Mouse (Mus musculus) stomach, embryonic 15.5 days (tissue): Measurements from ENCODE around the gene Foxf1. TPM values are rescaled to one million over a fixed set of nuclear protein-coding genes. Genes with fewer than 3 reads are reported as not detected.

ENCODE experiments used
- ATAC-seq: fragments of 200-750 bp; cut with Nextera tagmentation; 2 replicates; pipeline ENCODE4 v1.8.0; 2017; ENCODE audit warnings: low read depth, moderate number of reproducible peaks, moderate TSS enrichment; ENCODE audit not compliant: insufficient read depth, low FRiP score
- H3K27ac ChIP-seq: fragments of 300-500 bp; sonication (generic); 2 replicates; pipeline ENCODE4 v1.5.1; 2015; ENCODE audit warnings: mild to moderate bottlenecking, inconsistent platforms
- H3K27me3 ChIP-seq: fragments of 300-500 bp; sonication (generic); replicated peaks from 2 replicates; pipeline ENCODE4 v1.6.1; 2015; ENCODE audit warnings: inconsistent platforms
- H3K36me3 ChIP-seq: fragments of 300-500 bp; sonication (generic); 2 replicates; pipeline ENCODE4 v1.6.1; 2015; ENCODE audit warnings: inconsistent platforms
- H3K4me1 ChIP-seq: fragments of 300-500 bp; sonication (generic); 2 replicates; pipeline ENCODE4 v1.6.1; 2015; ENCODE audit warnings: inconsistent platforms
- H3K4me2 ChIP-seq: fragments of 300-500 bp; sonication (generic); 2 replicates; pipeline ENCODE4 v1.6.1; 2015; ENCODE audit warnings: mild to moderate bottlenecking, inconsistent platforms
- H3K4me3 ChIP-seq: fragments of 300-500 bp; sonication (generic); replicated peaks from 2 replicates; pipeline ENCODE4 v1.5.1; 2015; ENCODE audit warnings: inconsistent platforms
- H3K9ac ChIP-seq: fragments of 300-500 bp; sonication (generic); 2 replicates; pipeline ENCODE4 v1.6.1; 2015; ENCODE audit warnings: inconsistent platforms
- H3K9me3 ChIP-seq: fragments of 300-500 bp; sonication (generic); 2 replicates; pipeline ENCODE4 v1.6.1; 2016; ENCODE audit warnings: inconsistent platforms
- WGBS: fragments of 180-500 bp; shearing (Covaris S2); methylation state at CpG from one replicate; pipeline ENCODE4 v1.1.7; 2015; 5-methylcytosine and 5-hydroxymethylcytosine counted together
- polyA plus RNA-seq: library from polyadenylated mRNA; unstranded; fragments of >200 nt; fragmentation: Nextera tagmentation; extraction: Ambion mirVana; gene quantifications from 2 replicates; pipeline ENCODE4 v1.2.1, GENCODE M21; 2015

Foxf1 gene
- polyA plus RNA-seq, 1 experiment from 2014 or later, result 131 TPM

DNA sequence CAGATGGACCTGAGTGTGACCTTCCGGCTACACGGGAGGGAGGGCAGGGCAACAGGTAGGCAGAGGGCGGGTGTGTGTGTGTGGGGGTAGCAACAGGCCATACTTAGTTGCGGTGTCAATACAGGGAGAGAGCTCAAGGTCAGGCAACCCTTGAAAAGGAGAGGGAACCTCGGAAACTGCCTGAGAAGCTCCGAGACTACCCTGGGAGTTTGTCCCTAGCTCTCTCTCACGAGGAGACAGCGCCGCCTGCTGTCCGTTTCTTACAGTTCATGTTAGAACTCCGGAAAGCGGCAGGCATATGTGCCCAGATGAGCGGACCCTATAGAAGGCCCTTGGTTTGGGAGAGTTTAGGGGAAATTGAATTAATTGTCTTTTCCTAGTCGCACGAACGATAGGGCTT is 8.4 kb downstream of the Foxf1 start:
- H3K36me3 ChIP-seq, result peaks cover 7% of the 10 kb centered on the region; the same call in 1 of the 2 replicates

DNA sequence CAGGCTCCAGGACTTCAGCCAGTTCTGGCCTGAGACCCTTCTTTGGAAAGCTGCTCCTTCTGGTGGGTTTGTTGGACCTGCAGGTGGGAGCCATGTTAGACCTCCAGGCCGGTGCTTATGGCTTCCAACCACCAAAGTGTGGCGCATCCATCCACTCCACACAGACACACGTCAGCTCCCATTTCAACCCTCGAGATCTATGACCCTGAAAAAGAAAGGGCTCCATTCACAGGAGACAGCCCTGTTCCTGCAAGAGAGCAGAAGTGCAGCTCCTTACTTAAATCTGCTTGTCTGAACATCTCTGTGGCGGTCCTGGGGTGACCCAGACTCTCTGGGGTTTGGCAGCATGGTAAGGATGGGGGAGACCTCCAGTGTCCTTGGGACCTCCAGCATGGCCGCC is 9.3 kb downstream of the Foxf1 start:
- Histone ChIP-seq H3K4me3 (no peak overlapping the region), H3K4me1 (peaks cover 15% of the 10 kb centered on the region), H3K4me2 (no peak overlapping the region), H3K9me3 (no peaks in the 10 kb centered on the region), H3K9ac (no peak overlapping the region), H3K27ac (no peak overlapping the region), H3K36me3 (peaks cover 14% of the 10 kb centered on the region), H3K27me3 (peaks cover 37% of the 10 kb centered on the region)
- WGBS, result 63% methylated on average over 6 of the region's 6 CpGs
- no peak for ATAC-seq

More for the DNA sequence above, 8.4 kb downstream of the Foxf1 start:
- peak overlapping the region; percentile 29; the same call in 1 of the 2 replicates for H3K4me2 ChIP-seq
- no peak overlapping the region for H3K27ac ChIP-seq
- H3K4me1 ChIP-seq, result peaks cover 15% of the 10 kb centered on the region
- H3K9ac ChIP-seq, result no peak overlapping the region
- ATAC-seq, result peak; percentile 57
- 2% methylated on average over 16 of the region's 16 CpGs for WGBS
- peaks cover 37% of the 10 kb centered on the region for H3K27me3 ChIP-seq
- H3K4me3 ChIP-seq, result no peak overlapping the region
- H3K9me3 ChIP-seq, result no peaks in the 10 kb centered on the region

DNA sequence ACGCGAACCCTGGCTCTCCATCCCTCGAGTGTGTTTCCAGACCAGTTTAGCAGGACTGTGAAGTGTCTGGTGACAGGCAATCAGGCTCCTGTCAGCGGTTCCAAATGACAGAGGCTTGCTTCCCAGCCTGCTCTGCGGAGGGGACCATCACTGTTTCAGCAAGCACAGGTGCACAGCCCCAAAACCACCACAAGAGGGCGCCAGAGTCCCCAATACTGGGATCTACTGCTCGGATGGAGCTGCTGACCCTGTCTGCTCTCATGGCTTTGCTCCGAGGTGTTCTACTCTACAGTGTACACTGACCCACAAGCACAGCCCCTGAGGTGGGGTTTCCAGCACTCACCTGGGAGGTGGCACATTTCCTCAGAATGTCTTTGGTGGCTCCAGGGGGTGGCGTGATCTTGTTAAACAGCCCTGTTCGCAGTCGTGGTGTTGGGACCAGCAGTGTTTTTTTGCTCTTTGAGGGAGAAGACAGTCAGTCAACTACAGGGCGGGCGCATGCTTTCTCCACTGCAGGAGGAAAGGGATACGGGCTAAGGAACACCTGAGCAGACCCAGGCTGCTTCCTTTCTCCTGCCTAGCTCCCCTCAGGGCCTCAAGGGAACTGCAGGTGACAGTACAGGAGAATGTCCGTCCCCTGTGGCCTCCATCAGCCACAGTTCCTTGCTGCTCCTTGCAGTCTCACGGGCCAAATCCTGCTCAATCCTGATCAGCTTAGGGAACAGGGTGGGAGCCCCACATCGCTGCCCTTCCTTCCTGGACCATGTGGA is 20.0 kb downstream of the Foxf1 start:
- Histone ChIP-seq H3K27ac (no peak overlapping the region), H3K9me3 (no peaks in the 10 kb centered on the region), H3K36me3 (peaks cover 30% of the 10 kb centered on the region), H3K4me2 (no peak overlapping the region), H3K4me3 (no peak overlapping the region), H3K9ac (no peak overlapping the region), H3K27me3 (no peaks in the 10 kb centered on the region), H3K4me1 (peaks cover 12% of the 10 kb centered on the region)
- ATAC-seq, result 0 out of 2 replicates have a peak, but pooled peaks have one; percentile 8
- WGBS, result 51% methylated on average over 17 of the region's 17 CpGs

DNA sequence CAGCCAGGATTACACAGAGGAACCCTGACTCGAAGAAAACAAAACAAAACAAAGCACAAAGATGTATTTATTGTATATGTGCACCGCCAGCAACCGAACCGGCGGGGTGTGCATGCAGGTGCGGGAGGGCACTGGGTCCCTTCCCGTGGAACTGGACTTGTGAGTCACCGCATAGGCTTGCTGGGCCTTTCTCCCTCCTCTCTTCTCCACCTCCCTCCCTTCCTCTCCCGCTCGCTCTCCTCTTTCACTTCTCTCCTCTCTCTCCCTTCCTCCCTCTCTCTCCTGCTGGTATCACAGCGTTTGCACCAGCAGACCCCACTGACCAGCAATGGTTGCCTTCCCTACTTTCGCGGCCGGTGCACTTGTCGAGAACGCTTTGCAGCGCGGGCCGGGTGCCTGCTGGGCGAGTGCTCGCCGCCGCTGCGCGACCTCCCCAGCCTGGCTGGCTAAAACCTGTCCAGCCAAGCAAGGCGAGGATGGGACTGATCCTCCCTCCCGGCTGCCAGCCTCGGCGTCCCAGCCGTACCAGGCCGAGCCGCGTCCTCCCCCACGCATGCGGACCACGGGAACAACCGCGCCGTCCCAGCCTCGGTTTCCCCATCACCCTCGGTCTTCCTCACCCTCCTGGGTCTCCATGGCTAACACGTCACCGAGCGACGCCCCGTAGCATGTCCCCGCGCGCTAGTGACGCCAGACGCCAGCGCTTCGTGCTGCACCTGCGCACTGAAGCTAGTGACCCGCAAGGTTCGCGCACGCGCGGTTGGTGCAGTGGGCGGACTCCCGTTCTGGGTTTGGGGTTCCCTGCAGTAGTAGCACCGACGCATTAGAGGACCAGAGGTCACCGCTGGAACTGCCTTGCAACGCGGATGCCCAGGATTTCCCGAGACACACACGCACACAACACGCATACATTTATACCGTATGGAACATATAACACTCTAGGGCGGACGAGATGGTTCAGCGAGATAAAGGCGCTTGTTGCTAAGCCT is 23.8 kb downstream of the Foxf1 start, which contains the start of gene Mthfsd:
TSS of gene Mthfsd (minus strand) at position 725 of the 989 bp plus-strand sequence.
- Histone ChIP-seq H3K4me1 (peaks cover 12% of the 10 kb centered on the region), H3K4me2 (peak within 1 kb of the TSS; percentile 81), H3K9me3 (no peaks in the 10 kb centered on the region), H3K27ac (peak within 1 kb of the TSS; percentile 52; the same call in 1 of the 2 replicates), H3K9ac (peak within 1 kb of the TSS; percentile 81), H3K36me3 (0 out of 2 replicates have a peak, but pooled peaks cover under 1% of the 10 kb centered on the region), H3K27me3 (no peaks in the 10 kb centered on the region), H3K4me3 (peak within 1 kb of the TSS; percentile 66)
- 1% methylated on average over 75 of the region's 75 CpGs for WGBS
- ATAC-seq, result peak; percentile 90

DNA sequence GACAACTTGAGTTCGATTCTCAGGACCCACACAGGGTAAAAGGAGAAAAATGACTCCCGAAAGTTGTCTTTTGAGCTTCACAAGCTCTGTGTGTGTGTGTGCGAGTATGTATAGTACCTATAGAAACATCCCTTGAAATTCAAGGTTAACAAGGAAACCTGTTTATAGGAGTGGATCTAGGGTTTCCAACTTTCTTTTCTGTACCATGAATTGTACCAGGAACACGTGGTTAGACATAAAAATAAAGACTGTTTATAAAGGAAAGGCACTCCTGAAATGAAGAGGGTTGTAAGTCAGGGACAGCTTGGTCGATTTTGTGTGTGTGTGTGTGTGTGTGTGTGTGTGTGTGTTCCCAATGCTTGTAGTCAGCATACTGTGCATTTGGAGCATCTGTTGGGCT is 24.5 kb downstream of the Foxf1 start:
- H3K36me3 ChIP-seq, result no peaks in the 10 kb centered on the region
- peak overlapping the region; percentile 66 for H3K4me3 ChIP-seq
- 9% methylated on average over 5 of the region's 5 CpGs for WGBS
- H3K27me3 ChIP-seq, result peaks cover 3% of the 10 kb centered on the region
- H3K4me2 ChIP-seq, result peak overlapping the region; percentile 81
- H3K9me3 ChIP-seq, result no peaks in the 10 kb centered on the region
- peaks cover 12% of the 10 kb centered on the region for H3K4me1 ChIP-seq
- no peak for ATAC-seq
- H3K27ac ChIP-seq, result no peak overlapping the region
- H3K9ac ChIP-seq, result 0 out of 2 replicates have a peak overlapping the region, but pooled peaks have one; percentile 38

DNA sequence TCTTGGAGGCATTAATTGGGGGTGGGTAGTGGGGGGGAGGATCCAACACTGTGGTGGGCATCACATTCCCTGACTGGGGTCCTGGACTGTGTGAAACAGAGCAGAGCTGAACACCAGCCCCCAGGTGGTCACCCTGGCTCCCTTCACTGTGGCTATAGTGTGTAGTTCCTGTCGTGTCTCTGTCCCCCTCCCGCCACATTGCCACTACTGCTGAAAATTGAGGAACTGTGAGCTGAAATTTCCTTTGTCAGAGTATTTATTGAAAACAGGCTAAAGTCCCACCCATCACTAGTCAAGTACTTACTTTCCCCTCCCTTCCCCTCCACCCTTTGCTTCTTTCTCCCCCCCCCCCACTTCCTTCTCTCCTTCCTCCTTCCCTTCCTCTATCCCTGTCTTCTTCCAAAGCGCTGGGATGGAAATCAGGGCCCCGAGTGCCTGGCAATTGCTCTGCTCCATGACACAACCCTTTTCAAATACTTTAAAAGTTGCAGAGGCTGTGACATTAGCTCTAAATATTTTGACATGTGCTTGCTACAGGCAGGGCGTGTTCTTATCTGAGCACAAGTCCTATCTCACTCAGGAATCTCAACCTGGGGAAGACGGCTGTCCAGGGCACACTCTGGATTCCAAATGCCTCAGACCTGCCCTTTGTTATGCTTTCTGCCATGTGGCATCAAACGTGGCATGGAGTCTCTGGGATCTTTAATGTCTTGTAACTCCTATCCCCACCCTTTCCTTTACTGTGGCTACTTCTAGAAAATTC is 27.1 kb downstream of the Foxf1 start:
- no peak overlapping the region for H3K4me2 ChIP-seq
- no peak overlapping the region for H3K4me3 ChIP-seq
- peaks cover 16% of the 10 kb centered on the region for H3K4me1 ChIP-seq
- no peaks in the 10 kb centered on the region for H3K9me3 ChIP-seq
- H3K27me3 ChIP-seq, result peaks cover 24% of the 10 kb centered on the region
- no peaks in the 10 kb centered on the region for H3K36me3 ChIP-seq
- no peak overlapping the region for H3K27ac ChIP-seq
- 37% methylated on average over 7 of the region's 7 CpGs for WGBS
- H3K9ac ChIP-seq, result no peak overlapping the region
- no peak for ATAC-seq

DNA sequence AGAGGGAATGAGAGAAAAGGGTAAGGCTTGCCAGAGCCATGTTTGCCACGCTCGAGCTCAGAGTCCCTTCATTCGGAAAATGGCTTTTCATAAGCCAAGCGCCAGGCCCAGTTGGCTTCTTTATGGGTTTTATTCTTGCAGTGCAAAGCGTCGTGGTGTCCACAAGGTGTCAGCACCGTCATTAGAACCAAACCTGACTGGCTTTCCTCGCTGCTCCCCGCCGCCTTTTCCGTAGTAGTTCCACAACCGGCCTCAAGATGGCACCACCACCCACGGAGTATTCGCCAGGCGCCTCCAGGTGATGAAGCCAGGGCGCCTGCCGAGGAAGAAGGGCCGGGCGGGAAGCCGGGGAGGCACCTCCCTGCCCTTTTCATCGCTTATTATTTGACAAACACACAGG is 29.1 kb downstream of the Foxf1 start:
- Histone ChIP-seq H3K36me3 (no peaks in the 10 kb centered on the region), H3K4me1 (peaks cover 20% of the 10 kb centered on the region; the same call in 1 of the 2 replicates), H3K27me3 (peaks cover 44% of the 10 kb centered on the region), H3K9me3 (no peaks in the 10 kb centered on the region), H3K4me3 (0 out of 2 replicates have a peak overlapping the region, but pooled peaks have one; percentile 1), H3K9ac (no peak overlapping the region), H3K4me2 (peak overlapping the region; percentile 42), H3K27ac (no peak overlapping the region)
- under 1% methylated on average over 21 of the region's 21 CpGs for WGBS
- ATAC-seq, result peak; percentile 23; the same call in 1 of the 2 replicates

DNA sequence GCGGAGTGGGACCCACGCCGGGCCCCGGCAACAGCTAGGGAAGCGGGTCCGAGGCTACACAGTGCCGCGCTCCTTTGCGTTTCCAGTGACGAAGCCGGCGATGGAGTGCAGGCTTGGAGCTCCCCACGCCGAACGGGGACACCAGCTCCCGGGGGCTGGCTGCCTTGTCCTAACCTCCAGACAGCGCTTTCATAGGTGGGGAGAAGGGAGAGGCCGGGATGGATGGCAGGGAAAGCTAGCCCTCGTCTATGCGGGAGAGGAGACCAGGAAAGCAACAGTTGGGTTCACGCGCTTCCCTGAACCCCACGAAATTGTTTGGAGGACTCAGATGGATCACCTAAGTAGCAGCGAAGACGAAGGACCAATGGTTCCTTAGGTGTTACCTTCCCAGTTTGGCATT is 30.9 kb downstream of the Foxf1 start:
- ATAC-seq, result no peak

DNA sequence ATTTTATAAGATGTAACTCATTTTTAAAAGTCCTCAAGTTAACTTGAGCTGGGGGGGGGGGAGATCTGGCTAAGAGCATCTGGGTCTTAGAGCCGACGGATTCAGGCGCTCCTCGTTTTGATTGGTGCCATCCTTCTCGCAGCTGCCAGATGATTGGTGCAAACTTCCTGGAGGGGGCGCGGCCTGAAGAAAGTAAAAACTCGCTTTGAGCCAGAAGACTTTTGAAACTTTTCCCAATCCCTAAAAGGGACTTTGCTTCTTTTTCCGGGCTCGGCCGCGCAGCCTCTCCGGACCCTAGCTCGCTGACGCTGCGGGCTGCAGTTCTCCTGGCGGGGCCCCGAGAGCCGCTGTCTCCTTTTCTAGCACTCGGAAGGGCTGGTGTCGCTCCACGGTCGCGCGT is 31.8 kb downstream of the Foxf1 start, which contains the start of gene Foxc2:
TSS of gene Foxc2 (plus strand) at position 224 of the 400 bp plus-strand sequence.
- Histone ChIP-seq H3K27ac (0 out of 2 replicates have a peak within 1 kb of the TSS, but pooled peaks have one; percentile 23), H3K4me2 (peak within 1 kb of the TSS; percentile 88), H3K36me3 (no peaks in the 10 kb centered on the region), H3K27me3 (peaks cover 69% of the 10 kb centered on the region), H3K9ac (0 out of 2 replicates have a peak within 1 kb of the TSS, but pooled peaks have one; percentile 35), H3K4me1 (peaks cover 20% of the 10 kb centered on the region; the same call in 1 of the 2 replicates), H3K4me3 (peak within 1 kb of the TSS; percentile 49), H3K9me3 (no peaks in the 10 kb centered on the region)
- ATAC-seq, result no peak
- under 1% methylated on average over 25 of the region's 25 CpGs for WGBS

More for the DNA sequence above, 30.9 kb downstream of the Foxf1 start:
- H3K9me3 ChIP-seq, result no peaks in the 10 kb centered on the region
- H3K4me3 ChIP-seq, result no peak overlapping the region
- no peaks in the 10 kb centered on the region for H3K36me3 ChIP-seq
- H3K27me3 ChIP-seq, result peaks cover 61% of the 10 kb centered on the region
- 2% methylated on average over 25 of the region's 25 CpGs for WGBS
- H3K9ac ChIP-seq, result no peak overlapping the region
- H3K27ac ChIP-seq, result no peak overlapping the region
- H3K4me1 ChIP-seq, result peaks cover 20% of the 10 kb centered on the region; the same call in 1 of the 2 replicates
- no peak overlapping the region for H3K4me2 ChIP-seq

DNA sequence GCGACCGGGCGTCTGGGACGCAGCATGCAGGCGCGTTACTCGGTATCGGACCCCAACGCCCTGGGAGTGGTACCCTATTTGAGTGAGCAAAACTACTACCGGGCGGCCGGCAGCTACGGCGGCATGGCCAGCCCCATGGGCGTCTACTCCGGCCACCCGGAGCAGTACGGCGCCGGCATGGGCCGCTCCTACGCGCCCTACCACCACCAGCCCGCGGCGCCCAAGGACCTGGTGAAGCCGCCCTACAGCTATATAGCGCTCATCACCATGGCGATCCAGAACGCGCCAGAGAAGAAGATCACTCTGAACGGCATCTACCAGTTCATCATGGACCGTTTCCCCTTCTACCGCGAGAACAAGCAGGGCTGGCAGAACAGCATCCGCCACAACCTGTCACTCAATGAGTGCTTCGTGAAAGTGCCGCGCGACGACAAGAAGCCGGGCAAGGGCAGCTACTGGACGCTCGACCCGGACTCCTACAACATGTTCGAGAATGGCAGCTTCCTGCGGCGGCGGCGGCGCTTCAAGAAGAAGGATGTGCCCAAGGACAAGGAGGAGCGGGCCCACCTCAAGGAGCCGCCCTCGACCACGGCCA is 32.5 kb downstream of the Foxf1 start:
- ATAC-seq, result 0 out of 2 replicates have a peak, but pooled peaks have one; percentile 33
- Histone ChIP-seq H3K9ac (0 out of 2 replicates have a peak overlapping the region, but pooled peaks have one; percentile 35), H3K27me3 (peaks cover 76% of the 10 kb centered on the region), H3K4me3 (peak overlapping the region; percentile 49), H3K9me3 (no peaks in the 10 kb centered on the region), H3K36me3 (no peaks in the 10 kb centered on the region), H3K4me2 (peak overlapping the region; percentile 88), H3K4me1 (peaks cover 20% of the 10 kb centered on the region; the same call in 1 of the 2 replicates), H3K27ac (no peak overlapping the region)
- WGBS, result under 1% methylated on average over 55 of the region's 55 CpGs
